Mouse (Mus musculus) ES-Bruce4 (cell line): ENCODE data around the gene Rab3gap1.

Experiments used
- CTCF ChIP-seq: IDR thresholded peaks from one replicate; pipeline ENCODE4 v1.8.1; 2011; ENCODE audit warnings: low read depth, low read length
- POLR2A ChIP-seq: IDR thresholded peaks from one replicate; pipeline ENCODE4 v1.8.1; 2011; ENCODE audit warnings: low read length; ENCODE audit not compliant: insufficient read depth

GRCm38 (mm10) chr1:127958801-127959200 lies 90.2 kb downstream of the Rab3gap1 start:
- TF ChIP-seq POLR2A, result no peak
- TF ChIP-seq CTCF, result no peak
